Mouse (Mus musculus) heart, postnatal 0 days (tissue): ENCODE measurements around the gene Dpy19l1. TPM values are rescaled to one million over a fixed set of nuclear protein-coding genes. Genes with fewer than 3 reads are reported as not detected.

Source experiments
- ATAC-seq: fragments of 200-750 bp; cut with Nextera tagmentation; 2 replicates; pipeline ENCODE4 v1.8.0; 2017; ENCODE audit warnings: low read depth, moderate number of reproducible peaks, moderate library complexity; ENCODE audit not compliant: insufficient read depth
- DNase-seq: peaks from one replicate; pipeline ENCODE4 v3.0.0-alpha.2; 2016; ENCODE audit warnings: low spot score
- H3K27ac ChIP-seq: fragments of 300-500 bp; sonication (generic); 2 replicates; pipeline ENCODE4 v1.5.1; 2014; ENCODE audit warnings: low read depth, mild to moderate bottlenecking
- H3K27me3 ChIP-seq: fragments of 300-500 bp; sonication (generic); 2 replicates; pipeline ENCODE4 v1.6.1; 2014; ENCODE audit warnings: low read length, mixed read lengths; ENCODE audit not compliant: control insufficient read depth, insufficient read depth
- H3K36me3 ChIP-seq: fragments of 300-500 bp; sonication (generic); replicated peaks from 2 replicates; pipeline ENCODE4 v1.6.1; 2014; ENCODE audit warnings: low read length, mixed read lengths; ENCODE audit not compliant: control insufficient read depth, insufficient read depth
- H3K4me1 ChIP-seq: fragments of 300-500 bp; sonication (generic); 2 replicates; pipeline ENCODE4 v1.6.1; 2014; ENCODE audit warnings: antibody characterized with exemption; ENCODE audit not compliant: control insufficient read depth, insufficient read depth
- H3K4me2 ChIP-seq: fragments of 300-500 bp; sonication (generic); 2 replicates; pipeline ENCODE4 v1.6.1; 2014; ENCODE audit warnings: low read depth, mild to moderate bottlenecking, low read length, moderate library complexity
- H3K4me3 ChIP-seq: fragments of 300-500 bp; sonication (generic); 2 replicates; pipeline ENCODE4 v1.5.1; 2014; ENCODE audit warnings: low read depth, low read length
- H3K9ac ChIP-seq: fragments of 300-500 bp; sonication (generic); replicated peaks from 2 replicates; pipeline ENCODE4 v1.6.1; 2014; ENCODE audit warnings: low read depth, low read length, mixed read lengths
- H3K9me3 ChIP-seq: fragments of 300-500 bp; sonication (generic); replicated peaks from 2 replicates; pipeline ENCODE4 v1.6.1; 2016; ENCODE audit warnings: low read length; ENCODE audit not compliant: control insufficient read depth
- CTCF ChIP-seq: IDR thresholded peaks from 2 replicates; pipeline ENCODE4 v1.5.1; 2016; ENCODE audit warnings: antibody characterized with exemption, control low read depth, low read depth
- EP300 ChIP-seq: IDR thresholded peaks from 2 replicates; pipeline ENCODE4 v1.6.1; 2016; ENCODE audit warnings: antibody characterized with exemption, low read depth
- WGBS: fragments of 180-500 bp; shearing (Covaris S2); extraction: QIAGEN DNeasy Blood & Tissue Kit; methylation state at CpG from one replicate; pipeline ENCODE4 v1.1.7; 2014; 5-methylcytosine and 5-hydroxymethylcytosine counted together
- polyA plus RNA-seq: library from polyadenylated mRNA; unstranded; fragments of >200 nt; fragmentation: Nextera tagmentation; extraction: Ambion mirVana; gene quantifications from 2 replicates; pipeline ENCODE4 v1.2.1, GENCODE M21; 2015
- total RNA-seq: library from RNA; depleted of rRNA; stranded (reverse); fragments of >200 nt; gene quantifications from 2 replicates; pipeline ENCODE4 v1.2.3, GENCODE M21; 2014; ENCODE audit warnings: low replicate concordance

Gene Dpy19l1
- total and polyA plus RNA-seq, 2 experiments from 2014 or later, result 3.9 to 37.4 TPM

DNA sequence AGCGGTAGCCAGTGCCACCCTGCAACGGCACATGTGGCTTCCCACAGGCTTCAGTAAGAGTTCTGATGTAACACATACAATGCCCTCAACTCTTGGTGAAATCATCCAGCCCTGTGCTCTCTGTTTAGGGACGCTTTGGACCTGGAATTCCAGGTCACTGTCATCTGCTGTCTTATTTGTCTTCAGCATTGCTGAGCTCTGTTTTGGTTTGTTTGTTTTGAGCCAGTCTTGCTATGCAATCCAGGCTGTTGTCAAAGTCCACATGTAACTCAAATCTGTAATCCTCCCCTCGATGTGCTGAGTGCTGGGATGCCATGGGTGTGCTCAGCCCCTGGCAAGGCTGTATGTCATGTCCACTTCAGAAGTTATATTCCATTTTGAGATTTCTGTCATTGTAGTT, 82.8 kb downstream of the Dpy19l1 start:
- Histone ChIP-seq H3K4me3 (no peak overlapping the region), H3K4me2 (no peak overlapping the region), H3K27ac (no peak overlapping the region), H3K36me3 (peaks cover 19% of the 10 kb centered on the region), H3K9ac (no peak overlapping the region), H3K27me3 (no peaks in the 10 kb centered on the region), H3K4me1 (no peaks in the 10 kb centered on the region), H3K9me3 (no peaks in the 10 kb centered on the region)
- no peak for DNase-seq
- ATAC-seq, result no peak
- WGBS, result 93% methylated on average over 4 of the region's 4 CpGs
- no peak for TF ChIP-seq CTCF

DNA sequence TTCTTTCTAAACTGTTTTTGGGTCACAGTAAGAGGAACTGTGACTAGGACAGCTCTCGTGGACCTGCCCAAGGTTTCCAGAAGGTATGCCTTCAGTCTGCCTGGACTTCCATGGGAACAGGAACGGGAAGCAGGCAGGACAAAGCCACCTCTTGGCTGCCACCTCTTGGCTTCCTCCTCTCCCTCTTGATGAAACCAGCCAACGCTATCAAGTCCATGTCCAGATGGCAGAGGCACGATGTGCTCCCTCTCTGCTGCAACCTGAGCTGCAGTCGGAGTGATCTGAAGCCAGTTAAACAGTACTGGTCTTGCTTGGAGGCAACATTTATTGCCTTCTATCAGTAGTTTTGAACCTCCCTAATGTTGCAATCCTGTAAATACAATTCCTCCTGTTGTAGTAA, 84.7 kb downstream of the Dpy19l1 start:
- WGBS, result 80% methylated on average over 5 of the region's 5 CpGs
- no peaks in the 10 kb centered on the region for H3K9me3 ChIP-seq

DNA sequence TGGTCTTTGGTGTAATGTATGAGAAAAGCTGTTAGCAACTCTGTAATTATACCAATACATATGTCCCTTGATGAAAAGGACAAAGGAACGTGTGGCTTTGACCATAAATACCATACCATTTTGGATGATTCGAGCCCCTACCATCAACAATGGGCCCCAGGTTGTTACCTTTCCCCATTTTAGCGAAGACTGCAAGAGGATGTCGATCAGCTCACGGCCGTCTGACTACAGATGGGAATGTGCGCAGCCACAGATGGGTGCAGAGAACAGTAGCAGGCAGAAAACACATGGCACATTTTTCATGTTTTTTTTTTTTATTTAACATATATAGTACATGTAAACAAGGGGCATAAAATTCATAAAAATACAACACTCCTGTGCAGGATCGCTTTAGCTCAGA, 91.5 kb downstream of the Dpy19l1 start:
- no peak for DNase-seq
- H3K9ac ChIP-seq, result no peak overlapping the region
- WGBS, result 92% methylated on average over 8 of the region's 8 CpGs
- H3K36me3 ChIP-seq, result peaks cover 12% of the 10 kb centered on the region; the same call in 1 of the 2 replicates
- H3K9me3 ChIP-seq, result no peaks in the 10 kb centered on the region
- no peaks in the 10 kb centered on the region for H3K4me1 ChIP-seq
- no peak for ATAC-seq
- TF ChIP-seq EP300 (no peak), CTCF (no peak)
- H3K4me3 ChIP-seq, result no peak overlapping the region
- no peak overlapping the region for H3K4me2 ChIP-seq
- no peaks in the 10 kb centered on the region for H3K27me3 ChIP-seq
- H3K27ac ChIP-seq, result no peak overlapping the region

More for the DNA sequence above, 84.7 kb downstream of the Dpy19l1 start:
- Histone ChIP-seq H3K27ac (no peak overlapping the region), H3K4me3 (no peak overlapping the region), H3K4me1 (no peaks in the 10 kb centered on the region), H3K9ac (no peak overlapping the region), H3K4me2 (no peak overlapping the region), H3K36me3 (peaks cover 24% of the 10 kb centered on the region), H3K27me3 (no peaks in the 10 kb centered on the region)
- DNase-seq (no peak), ATAC-seq (no peak)
- TF ChIP-seq EP300 (no peak), CTCF (no peak)

DNA sequence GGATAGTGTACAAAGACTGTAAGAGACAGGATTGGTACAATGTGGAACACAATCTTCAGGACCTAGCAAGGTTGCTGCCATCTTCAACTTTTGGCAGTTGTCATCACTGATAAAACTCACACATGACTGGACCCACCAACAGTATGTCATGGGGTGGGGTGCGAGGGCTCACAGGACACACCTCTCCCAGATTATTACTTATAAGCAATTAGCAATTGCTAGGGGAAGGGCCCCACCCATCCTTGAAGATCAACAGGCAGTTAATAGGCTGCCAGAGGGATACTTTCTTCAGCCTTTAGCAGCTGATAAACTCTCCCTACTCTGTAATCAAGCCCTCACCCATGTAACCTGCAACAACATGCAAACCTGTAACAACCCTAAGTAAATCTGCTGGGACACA, 92.5 kb downstream of the Dpy19l1 start:
- H3K9me3 ChIP-seq, result no peaks in the 10 kb centered on the region
- H3K4me2 ChIP-seq, result no peak overlapping the region
- ATAC-seq, result no peak
- peaks cover 12% of the 10 kb centered on the region; the same call in 1 of the 2 replicates for H3K36me3 ChIP-seq
- no peaks in the 10 kb centered on the region for H3K27me3 ChIP-seq
- no peak overlapping the region for H3K4me3 ChIP-seq
- H3K27ac ChIP-seq, result no peak overlapping the region
- no peak overlapping the region for H3K9ac ChIP-seq
- H3K4me1 ChIP-seq, result no peaks in the 10 kb centered on the region
- TF ChIP-seq EP300, result no peak
- TF ChIP-seq CTCF, result no peak
- no peak for DNase-seq
- 61% methylated on average over 1 of the region's 1 CpGs for WGBS

DNA sequence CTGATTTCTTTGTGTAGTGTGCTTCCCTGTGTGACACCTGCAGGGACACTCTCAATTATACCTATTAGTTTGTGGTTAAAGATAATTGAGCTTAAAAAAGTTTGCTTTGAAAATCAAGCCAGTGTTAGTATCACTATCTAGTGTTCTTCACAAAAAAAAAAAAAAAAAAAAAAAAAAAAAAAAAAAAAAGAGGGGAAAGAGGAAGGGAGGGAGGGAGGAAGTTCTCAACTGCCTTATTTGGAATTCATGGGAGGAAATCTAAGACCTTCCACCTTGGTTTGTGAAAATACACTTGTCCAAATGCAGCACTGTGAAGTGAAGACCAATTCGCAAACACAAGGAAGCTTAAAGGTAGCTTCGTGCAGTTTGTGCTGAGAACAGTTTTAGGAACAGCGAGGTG, 94.9 kb downstream of the Dpy19l1 start:
- no peak for ATAC-seq
- no peaks in the 10 kb centered on the region for H3K9me3 ChIP-seq
- H3K4me2 ChIP-seq, result no peak overlapping the region
- no peak overlapping the region for H3K27ac ChIP-seq
- no peak for TF ChIP-seq CTCF
- no peak for TF ChIP-seq EP300
- no peak overlapping the region for H3K9ac ChIP-seq
- no peaks in the 10 kb centered on the region for H3K4me1 ChIP-seq
- no peak overlapping the region for H3K4me3 ChIP-seq
- WGBS, result 69% methylated on average over 3 of the region's 3 CpGs
- no peaks in the 10 kb centered on the region for H3K27me3 ChIP-seq
- 0 out of 2 replicates have a peak, but pooled peaks cover 4% of the 10 kb centered on the region for H3K36me3 ChIP-seq
- no peak for DNase-seq

DNA sequence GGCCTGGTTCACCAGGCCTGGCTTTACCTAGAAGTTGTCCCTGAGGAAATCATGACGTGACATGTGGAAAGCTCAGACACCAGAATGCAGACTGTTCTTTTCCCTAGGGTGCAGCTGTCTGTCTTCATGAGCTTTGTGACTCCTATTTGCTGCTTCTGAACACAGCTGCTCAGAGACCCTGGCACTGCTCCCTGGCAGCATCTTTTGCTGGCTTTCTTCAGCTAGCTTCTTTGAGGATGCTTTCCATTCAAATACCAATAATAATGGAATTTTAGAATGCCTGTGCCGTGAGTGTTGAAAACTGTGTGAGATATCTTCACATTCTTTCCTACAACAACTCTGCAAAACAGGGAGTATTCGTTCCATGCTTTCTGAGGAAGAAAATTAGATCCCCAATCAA, 108.8 kb downstream of the Dpy19l1 start:
- no peaks in the 10 kb centered on the region for H3K4me1 ChIP-seq
- H3K4me3 ChIP-seq, result no peak overlapping the region
- TF ChIP-seq EP300, result no peak
- TF ChIP-seq CTCF, result no peak
- WGBS, result 33% methylated on average over 3 of the region's 3 CpGs
- DNase-seq, result no peak
- no peak overlapping the region for H3K4me2 ChIP-seq
- H3K9me3 ChIP-seq, result no peaks in the 10 kb centered on the region
- H3K36me3 ChIP-seq, result no peaks in the 10 kb centered on the region
- ATAC-seq, result no peak
- H3K27me3 ChIP-seq, result no peaks in the 10 kb centered on the region
- H3K9ac ChIP-seq, result no peak overlapping the region
- H3K27ac ChIP-seq, result no peak overlapping the region
